Mouse (Mus musculus): Measurements from ENCODE around the gene Phkb. TPM values are rescaled to one million over a fixed set of nuclear protein-coding genes. Genes with fewer than 3 reads are reported as not detected.

The Phkb gene
- polyA plus RNA-seq, 1 experiment from 2014 or later = 52.4 TPM

- Histone ChIP-seq H3K27me3 (replicated peaks; ENCODE audit: control insufficient read depth, insufficient read depth, low read length) (no peaks in the 10 kb centered on the region), H3K36me3 (ENCODE audit: control insufficient read depth, insufficient read depth, low read length) (peaks cover 6% of the 10 kb centered on the region; the same call in 1 of the 2 replicates), H3K4me3 (ENCODE audit: low read depth, low read length) (no peak overlapping the region), H3K9ac (ENCODE audit: low read depth, low read length) (no peak overlapping the region), H3K27ac (replicated peaks; ENCODE audit: low read depth, low read length) (no peak overlapping the region), H3K9me3 (ENCODE audit: control insufficient read depth, low read length) (no peaks in the 10 kb centered on the region; the same call in 1 of the 2 replicates), H3K4me1 (ENCODE audit: control insufficient read depth, insufficient read depth, low read length) (no peaks in the 10 kb centered on the region), H3K4me2 (ENCODE audit: low read depth, low read length) (no peak overlapping the region)
- DNase-seq (ENCODE audit: low spot score) (no peak), ATAC-seq (ENCODE audit: low read depth) (no peak)
- WGBS = 94% methylated on average over 4 of the region's 4 CpGs
These were observed 136.9 kb downstream of the Phkb start for GRCm38 (mm10) chr8:85977588-85978077.

GRCm38 (mm10) chr8:85992911-85993310 lies 152.2 kb downstream of the Phkb start:
- H3K4me2 ChIP-seq (ENCODE audit: low read depth, low read length) = no peak overlapping the region
- H3K27ac ChIP-seq (replicated peaks; ENCODE audit: low read depth, low read length) = no peak overlapping the region
- 69% methylated on average over 1 of the region's 1 CpGs for WGBS
- DNase-seq (ENCODE audit: low spot score) (no peak), ATAC-seq (ENCODE audit: low read depth) (no peak)
- no peaks in the 10 kb centered on the region for H3K36me3 ChIP-seq (ENCODE audit: control insufficient read depth, insufficient read depth, low read length)
- H3K4me1 ChIP-seq (ENCODE audit: control insufficient read depth, insufficient read depth, low read length) = no peaks in the 10 kb centered on the region
- no peaks in the 10 kb centered on the region for H3K9me3 ChIP-seq (ENCODE audit: control insufficient read depth, low read length)
- no peaks in the 10 kb centered on the region for H3K27me3 ChIP-seq (replicated peaks; ENCODE audit: control insufficient read depth, insufficient read depth, low read length)
- H3K4me3 ChIP-seq (ENCODE audit: low read depth, low read length) = no peak overlapping the region
- no peak overlapping the region for H3K9ac ChIP-seq (ENCODE audit: low read depth, low read length)

DNA sequence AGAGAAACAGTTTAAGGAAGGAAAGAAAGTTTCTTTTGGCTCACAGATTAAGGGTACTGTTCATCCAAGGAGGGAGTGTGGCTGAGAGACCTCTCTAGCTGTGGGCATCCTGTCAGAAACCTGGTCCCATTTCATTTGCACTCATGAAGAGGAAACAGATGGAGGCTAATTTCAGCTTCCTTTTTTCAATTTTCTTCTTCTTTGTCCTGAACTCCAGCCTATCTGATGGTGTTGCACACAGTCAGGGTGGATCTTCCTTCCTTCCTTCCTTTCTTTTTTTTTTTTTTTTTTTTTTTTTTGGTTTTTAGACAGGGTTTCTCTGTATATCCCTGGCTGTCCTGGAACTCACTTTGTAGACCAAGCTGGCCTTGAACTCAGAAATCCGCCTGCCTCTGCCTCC lies 152.9 kb downstream of the Phkb start:
- DNase-seq (ENCODE audit: low spot score) = no peak
- Histone ChIP-seq H3K9me3 (ENCODE audit: control insufficient read depth, low read length) (no peaks in the 10 kb centered on the region), H3K4me2 (ENCODE audit: low read depth, low read length) (no peak overlapping the region), H3K27ac (replicated peaks; ENCODE audit: low read depth, low read length) (no peak overlapping the region), H3K27me3 (replicated peaks; ENCODE audit: control insufficient read depth, insufficient read depth, low read length) (no peaks in the 10 kb centered on the region), H3K4me1 (ENCODE audit: control insufficient read depth, insufficient read depth, low read length) (no peaks in the 10 kb centered on the region), H3K9ac (ENCODE audit: low read depth, low read length) (no peak overlapping the region), H3K36me3 (ENCODE audit: control insufficient read depth, insufficient read depth, low read length) (no peaks in the 10 kb centered on the region), H3K4me3 (ENCODE audit: low read depth, low read length) (no peak overlapping the region)
- WGBS = 95% methylated on average over 1 of the region's 1 CpGs
- no peak for ATAC-seq (ENCODE audit: low read depth)

- no peak; the same call in 1 of the 2 replicates for ATAC-seq (ENCODE audit: low read depth)
- no peak overlapping the region for H3K9ac ChIP-seq (ENCODE audit: low read depth, low read length)
- H3K4me3 ChIP-seq (ENCODE audit: low read depth, low read length) = no peak overlapping the region
- H3K27me3 ChIP-seq (replicated peaks; ENCODE audit: control insufficient read depth, insufficient read depth, low read length) = no peaks in the 10 kb centered on the region
- no peaks in the 10 kb centered on the region for H3K36me3 ChIP-seq (ENCODE audit: control insufficient read depth, insufficient read depth, low read length)
- H3K4me2 ChIP-seq (ENCODE audit: low read depth, low read length) = no peak overlapping the region
- no peak overlapping the region for H3K27ac ChIP-seq (replicated peaks; ENCODE audit: low read depth, low read length)
- 81% methylated on average over 1 of the region's 1 CpGs for WGBS
- H3K4me1 ChIP-seq (ENCODE audit: control insufficient read depth, insufficient read depth, low read length) = no peaks in the 10 kb centered on the region
- DNase-seq (ENCODE audit: low spot score) = peak; percentile 14
- no peaks in the 10 kb centered on the region for H3K9me3 ChIP-seq (ENCODE audit: control insufficient read depth, low read length)
These were observed 155.2 kb downstream of the Phkb start for GRCm38 (mm10) chr8:85995971-85996370.

- Histone ChIP-seq H3K4me2 (ENCODE audit: low read depth, low read length) (no peak overlapping the region), H3K4me3 (ENCODE audit: low read depth, low read length) (no peak overlapping the region), H3K27ac (replicated peaks; ENCODE audit: low read depth, low read length) (no peak overlapping the region), H3K36me3 (ENCODE audit: control insufficient read depth, insufficient read depth, low read length) (no peaks in the 10 kb centered on the region), H3K27me3 (replicated peaks; ENCODE audit: control insufficient read depth, insufficient read depth, low read length) (no peaks in the 10 kb centered on the region), H3K9ac (ENCODE audit: low read depth, low read length) (no peak overlapping the region), H3K9me3 (ENCODE audit: control insufficient read depth, low read length) (0 out of 2 replicates have a peak, but pooled peaks cover 3% of the 10 kb centered on the region), H3K4me1 (ENCODE audit: control insufficient read depth, insufficient read depth, low read length) (no peaks in the 10 kb centered on the region)
- ATAC-seq (ENCODE audit: low read depth) (no peak), DNase-seq (ENCODE audit: low spot score) (no peak)
These were observed 165.7 kb downstream of the Phkb start for GRCm38 (mm10) chr8:86006485-86006884.

DNA sequence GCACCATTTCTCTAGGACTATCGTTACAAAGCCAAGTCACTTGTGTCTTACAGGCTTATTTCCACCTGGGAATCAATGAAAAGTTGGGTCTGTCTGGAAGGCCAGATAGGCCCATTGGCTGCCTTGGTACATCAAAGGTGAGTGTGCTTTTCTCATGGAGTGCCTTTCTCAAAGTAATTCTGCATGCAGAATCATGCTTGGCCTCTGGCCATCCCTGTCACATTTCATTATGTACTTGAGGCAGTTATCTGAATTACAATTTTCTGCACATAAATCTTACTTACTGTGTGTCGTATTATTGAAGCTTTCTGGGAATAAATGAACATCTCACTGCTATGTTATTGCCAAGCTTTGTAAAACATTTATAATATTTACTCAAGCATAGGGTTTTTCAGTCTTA lies 176.0 kb downstream of the Phkb start:
- Histone ChIP-seq H3K36me3 (ENCODE audit: control insufficient read depth, insufficient read depth, low read length) (0 out of 2 replicates have a peak, but pooled peaks cover 4% of the 10 kb centered on the region), H3K27ac (replicated peaks; ENCODE audit: low read depth, low read length) (no peak overlapping the region), H3K4me1 (ENCODE audit: control insufficient read depth, insufficient read depth, low read length) (no peaks in the 10 kb centered on the region), H3K9ac (ENCODE audit: low read depth, low read length) (no peak overlapping the region), H3K27me3 (replicated peaks; ENCODE audit: control insufficient read depth, insufficient read depth, low read length) (no peaks in the 10 kb centered on the region), H3K4me2 (ENCODE audit: low read depth, low read length) (no peak overlapping the region), H3K9me3 (ENCODE audit: control insufficient read depth, low read length) (no peaks in the 10 kb centered on the region), H3K4me3 (ENCODE audit: low read depth, low read length) (no peak overlapping the region)
- ATAC-seq (ENCODE audit: low read depth) (no peak), DNase-seq (ENCODE audit: low spot score) (peak; percentile 13)
- WGBS = 73% methylated on average over 2 of the region's 2 CpGs

DNA sequence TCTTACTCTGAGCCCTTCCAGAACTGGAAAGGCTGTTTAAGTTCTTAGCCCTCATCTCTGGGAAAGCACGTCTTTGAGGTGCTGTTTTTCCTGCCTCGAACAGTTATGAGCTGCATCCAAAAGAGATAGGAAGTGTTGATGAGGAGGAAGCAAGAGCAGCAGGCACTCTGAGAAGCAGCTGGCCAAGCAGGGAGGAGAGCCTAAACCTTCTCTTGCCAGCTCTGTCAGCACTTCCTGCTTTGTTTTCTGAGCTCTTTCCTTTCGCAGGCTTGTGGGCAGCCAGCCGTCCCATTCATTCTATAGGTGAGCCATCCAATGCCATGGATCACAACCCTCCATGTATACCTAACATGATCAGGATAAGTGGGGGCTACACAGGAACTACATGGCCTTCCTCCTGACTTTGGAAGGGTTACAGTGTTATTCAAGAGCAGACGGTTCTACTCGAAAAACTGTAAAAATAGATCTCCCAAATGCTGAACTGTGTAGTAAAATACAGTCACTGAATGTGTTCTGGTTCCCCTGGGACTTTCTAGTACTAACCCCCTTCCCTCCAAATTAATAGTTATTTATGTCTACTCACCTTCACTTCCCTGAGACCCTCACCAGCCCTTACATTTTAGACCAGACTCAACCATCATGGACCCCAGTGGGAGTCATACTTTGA lies 188.0 kb downstream of the Phkb start:
- ATAC-seq (ENCODE audit: low read depth) = no peak
- Histone ChIP-seq H3K36me3 (ENCODE audit: control insufficient read depth, insufficient read depth, low read length) (peaks cover 8% of the 10 kb centered on the region; the same call in 1 of the 2 replicates), H3K4me1 (ENCODE audit: control insufficient read depth, insufficient read depth, low read length) (no peaks in the 10 kb centered on the region), H3K27ac (replicated peaks; ENCODE audit: low read depth, low read length) (no peak overlapping the region), H3K9ac (ENCODE audit: low read depth, low read length) (no peak overlapping the region), H3K27me3 (replicated peaks; ENCODE audit: control insufficient read depth, insufficient read depth, low read length) (no peaks in the 10 kb centered on the region), H3K4me2 (ENCODE audit: low read depth, low read length) (no peak overlapping the region), H3K9me3 (ENCODE audit: control insufficient read depth, low read length) (no peaks in the 10 kb centered on the region), H3K4me3 (ENCODE audit: low read depth, low read length) (no peak overlapping the region)
- 81% methylated on average over 6 of the region's 6 CpGs for WGBS
- no peak for DNase-seq (ENCODE audit: low spot score)

- no peaks in the 10 kb centered on the region for H3K4me1 ChIP-seq (ENCODE audit: control insufficient read depth, insufficient read depth, low read length)
- H3K9ac ChIP-seq (ENCODE audit: low read depth, low read length) = no peak overlapping the region
- ATAC-seq (ENCODE audit: low read depth) (no peak), DNase-seq (ENCODE audit: low spot score) (no peak)
- no peak overlapping the region for H3K27ac ChIP-seq (replicated peaks; ENCODE audit: low read depth, low read length)
- peaks cover 8% of the 10 kb centered on the region; the same call in 1 of the 2 replicates for H3K36me3 ChIP-seq (ENCODE audit: control insufficient read depth, insufficient read depth, low read length)
- no peaks in the 10 kb centered on the region for H3K9me3 ChIP-seq (ENCODE audit: control insufficient read depth, low read length)
- H3K4me3 ChIP-seq (ENCODE audit: low read depth, low read length) = no peak overlapping the region
- WGBS = 92% methylated on average over 7 of the region's 7 CpGs
- no peaks in the 10 kb centered on the region for H3K27me3 ChIP-seq (replicated peaks; ENCODE audit: control insufficient read depth, insufficient read depth, low read length)
- no peak overlapping the region for H3K4me2 ChIP-seq (ENCODE audit: low read depth, low read length)
These were observed 188.7 kb downstream of the Phkb start for GRCm38 (mm10) chr8:86029451-86029850.
